Mouse (Mus musculus): ENCODE data around the gene Cdr2. TPM values are rescaled to one million over a fixed set of nuclear protein-coding genes. Genes with fewer than 3 reads are reported as not detected.

Cdr2 gene
- total and polyA plus RNA-seq, 3 experiments, result 15.8 to 17.4 TPM; not detected in 1

DNA sequence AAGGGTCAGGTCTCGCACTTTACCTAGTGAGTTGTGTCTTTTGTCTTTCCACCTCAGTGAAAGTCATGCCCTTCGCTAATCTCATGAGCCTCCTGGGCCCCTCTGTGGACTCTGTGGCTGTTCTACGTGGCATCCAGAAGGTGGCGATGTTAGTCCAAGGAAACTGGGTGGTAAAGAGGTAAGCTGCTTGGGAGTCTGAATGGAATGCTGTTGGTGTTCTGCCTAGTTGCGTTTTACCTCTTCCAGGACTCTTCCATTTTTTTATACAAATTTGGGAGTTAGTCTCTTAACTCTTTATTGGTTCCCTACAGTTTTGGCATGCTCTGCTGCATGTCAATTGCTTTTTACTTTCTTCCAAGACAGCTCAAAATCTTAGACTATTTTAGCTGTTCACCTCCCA is 47.4 kb downstream of the Cdr2 start:
- no peaks in the 10 kb centered on the region for H3K9me3 ChIP-seq (replicated peaks; ENCODE audit: insufficient read depth, low read length)
- peaks cover 0 to 5% of the 10 kb centered on the region in 2 experiments; a peak in 1 of 4 replicates for H3K4me1 ChIP-seq (ENCODE audit: control insufficient read depth in 1 of 2, insufficient read depth in 2 of 2, low read length in 2 of 2)
- H3K9ac ChIP-seq (ENCODE audit: control insufficient read depth, low read depth, low read length, poor library complexity, severe bottlenecking), result no peak overlapping the region
- peak; percentile 80 for TF ChIP-seq ZC3H11A (IDR thresholded peaks at IDR 0.05; ENCODE audit: low read depth, low read length)
- TF ChIP-seq NELFE (IDR thresholded peaks at IDR 0.05; ENCODE audit: low read depth, low read length), result no peak
- no peak for TF ChIP-seq MYC (IDR thresholded peaks at IDR 0.05; ENCODE audit: low read depth, low read length)
- TF ChIP-seq HCFC1 (IDR thresholded peaks at IDR 0.05; ENCODE audit: low read depth, low read length), result no peak
- peak; percentile 84 for TF ChIP-seq RAD21 (IDR thresholded peaks at IDR 0.05; ENCODE audit: low read depth, low read length)
- TF ChIP-seq CTCF (IDR thresholded peaks at IDR 0.05 in 2 of 3, conservative IDR thresholded peaks at IDR 0.05 in 1 of 3; ENCODE audit: control insufficient read depth in 1 of 3, insufficient read depth in 1 of 3, low read depth in 2 of 3, low read length in 3 of 3, poor library complexity in 1 of 3, severe bottlenecking in 1 of 3), result peak; percentile 73 to 88 (median 79)
- peak; percentile 81 for TF ChIP-seq SMC3 (IDR thresholded peaks at IDR 0.05; ENCODE audit: low read depth, low read length)
- no peak for TF ChIP-seq RCOR1 (IDR thresholded peaks at IDR 0.05; ENCODE audit: low read depth, low read length)
- no peak for TF ChIP-seq MEF2A (IDR thresholded peaks at IDR 0.05; ENCODE audit: extremely low read depth, insufficient replicate concordance, low read depth, low read length, poor library complexity, severe bottlenecking)
- H3K4me3 ChIP-seq (ENCODE audit: control insufficient read depth in 1 of 2, insufficient read depth in 1 of 2, low read depth in 2 of 2, low read length in 2 of 2), result no peak overlapping the region
- DNase-seq (ENCODE audit: low read depth, low spot score), result peak; percentile 74
- no peaks in the 10 kb centered on the region for H3K79me2 ChIP-seq (ENCODE audit: control insufficient read depth, insufficient read depth, low read length, poor library complexity)
- H3K27me3 ChIP-seq (ENCODE audit: control insufficient read depth in 1 of 2, insufficient read depth in 2 of 2, low read length in 2 of 2), result no peaks in the 10 kb centered on the region
- no peak overlapping the region for H3K27ac ChIP-seq (ENCODE audit: control insufficient read depth, low read depth, low read length)
- H3K36me3 ChIP-seq (ENCODE audit: control insufficient read depth in 1 of 2, insufficient read depth in 2 of 2, low read length in 2 of 2), result peaks cover 0 to 22% of the 10 kb centered on the region in 2 experiments; a peak in 3 of 4 replicates

DNA sequence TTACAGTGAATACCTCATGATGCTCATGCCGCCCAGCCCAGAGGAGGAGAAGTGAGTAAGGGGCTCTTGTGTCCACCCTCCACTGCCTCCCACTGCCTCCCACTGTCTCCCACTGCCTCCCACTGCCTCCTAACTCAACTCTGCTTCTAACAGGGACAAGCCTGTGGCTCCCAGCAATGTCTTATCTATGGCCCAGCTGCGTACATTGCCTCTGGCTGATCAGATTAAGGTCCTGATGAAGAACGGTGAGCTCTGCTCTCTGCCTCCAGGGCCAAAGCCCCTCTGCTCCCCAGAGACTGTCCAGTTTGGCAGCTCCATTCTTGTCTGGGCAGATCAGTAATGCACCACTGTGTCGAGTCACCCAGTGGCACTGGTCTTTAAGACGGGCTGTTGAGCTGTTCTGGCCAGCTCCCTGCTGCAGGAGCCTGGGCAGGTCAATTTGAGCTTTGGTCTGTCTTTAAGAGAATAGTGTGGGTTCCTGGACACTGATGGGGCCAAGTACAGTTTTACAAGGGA is 48.4 kb downstream of the Cdr2 start:
- peaks cover 0 to 5% of the 10 kb centered on the region in 2 experiments; a peak in 1 of 4 replicates for H3K4me1 ChIP-seq (ENCODE audit: control insufficient read depth in 1 of 2, insufficient read depth in 2 of 2, low read length in 2 of 2)
- H3K36me3 ChIP-seq (ENCODE audit: control insufficient read depth in 1 of 2, insufficient read depth in 2 of 2, low read length in 2 of 2), result peaks cover 0 to 28% of the 10 kb centered on the region in 2 experiments; a peak in 3 of 4 replicates
- H3K4me3 ChIP-seq (ENCODE audit: control insufficient read depth in 1 of 2, insufficient read depth in 1 of 2, low read depth in 2 of 2, low read length in 2 of 2), result no peak overlapping the region
- H3K27ac ChIP-seq (ENCODE audit: control insufficient read depth, low read depth, low read length), result no peak overlapping the region
- no peaks in the 10 kb centered on the region for H3K27me3 ChIP-seq (ENCODE audit: control insufficient read depth in 1 of 2, insufficient read depth in 2 of 2, low read length in 2 of 2)
- H3K79me2 ChIP-seq (ENCODE audit: control insufficient read depth, insufficient read depth, low read length, poor library complexity), result no peaks in the 10 kb centered on the region
- TF ChIP-seq RAD21 (IDR thresholded peaks at IDR 0.05; ENCODE audit: low read depth, low read length), result no peak
- no peak for TF ChIP-seq NRF1 (IDR thresholded peaks at IDR 0.05; ENCODE audit: insufficient read depth, low read depth, low read length, poor library complexity, severe bottlenecking)
- TF ChIP-seq ETS1 (IDR thresholded peaks at IDR 0.05; ENCODE audit: low read depth, low read length), result 0 out of 2 replicates have a peak, but pooled peaks have one; percentile 29
- peak; percentile 53 for TF ChIP-seq GATA1 (IDR thresholded peaks at IDR 0.05; ENCODE audit: low read depth, low read length)
- TF ChIP-seq ZKSCAN1 (IDR thresholded peaks at IDR 0.05; ENCODE audit: low read depth, low read length), result no peak
- TF ChIP-seq SMC3 (IDR thresholded peaks at IDR 0.05; ENCODE audit: low read depth, low read length), result no peak
- TF ChIP-seq UBTF (IDR thresholded peaks at IDR 0.05; ENCODE audit: borderline replicate concordance, insufficient read depth, low read depth, low read length), result no peak
- peak; percentile 22 for TF ChIP-seq TAL1 (IDR thresholded peaks at IDR 0.05; ENCODE audit: low read length)
- TF ChIP-seq EP300 (IDR thresholded peaks at IDR 0.05; ENCODE audit: low read depth in 1 of 2, low read length in 2 of 2), result peak in 1 of 2 experiments; percentile 17; a peak in 1 of 4 replicates
- TF ChIP-seq JUND (IDR thresholded peaks at IDR 0.05; ENCODE audit: low read depth, low read length), result no peak
- TF ChIP-seq TCF12 (IDR thresholded peaks at IDR 0.05; ENCODE audit: low read depth, low read length), result peak; percentile 60; the same call in 1 of the 2 replicates
- TF ChIP-seq USF2 (IDR thresholded peaks at IDR 0.05; ENCODE audit: borderline replicate concordance in 1 of 2, insufficient read depth in 1 of 2, low read depth in 1 of 2, low read length in 2 of 2), result no peak
- TF ChIP-seq MXI1 (IDR thresholded peaks at IDR 0.05; ENCODE audit: low read depth, low read length), result no peak
- no peak overlapping the region for H3K9ac ChIP-seq (ENCODE audit: control insufficient read depth, low read depth, low read length, poor library complexity, severe bottlenecking)
- no peaks in the 10 kb centered on the region for H3K9me3 ChIP-seq (replicated peaks; ENCODE audit: insufficient read depth, low read length)
- DNase-seq (ENCODE audit: low read depth, low spot score), result no peak
